Mouse (Mus musculus) yolk sac, embryonic 10.5 days (tissue): ENCODE measurements around the gene Defb33.

Source experiments
- DNase-seq: peaks from one replicate; pipeline ENCODE4 v3.0.0-alpha.2; 2017; ENCODE audit warnings: low spot score

Gene Defb33

GRCm38 (mm10) chr8:20892369-20892768 lies at the start of gene Defb33:
TSS of gene Defb33 (plus strand) at chr8:20892669.
- no peak for DNase-seq

GRCm38 (mm10) chr8:20874608-20875007 lies 17.9 kb upstream of the Defb33 start:
- DNase-seq: no peak

GRCm38 (mm10) chr8:20902527-20902926 lies 10.1 kb downstream of the Defb33 start, which contains the start of gene Gm15056:
TSS of gene Gm15056 (minus strand) at chr8:20902627.
- no peak for DNase-seq

GRCm38 (mm10) chr8:20907119-20907518 lies 14.7 kb downstream of the Defb33 start:
- no peak for DNase-seq

- no peak for DNase-seq
These were observed 15.8 kb downstream of the Defb33 start for GRCm38 (mm10) chr8:20908256-20908655.

GRCm38 (mm10) chr8:20912288-20912687 lies 19.8 kb downstream of the Defb33 start:
- no peak for DNase-seq

- DNase-seq: no peak
These were observed 29.5 kb downstream of the Defb33 start, which contains the start of gene Gm6040 for GRCm38 (mm10) chr8:20921971-20922370. TSS of gene Gm6040 (minus strand) at chr8:20922071.

GRCm38 (mm10) chr8:20944610-20945009 lies 52.1 kb downstream of the Defb33 start, which contains the start of gene AY761185:
TSS of gene AY761185 (minus strand) at chr8:20944710.
- DNase-seq: no peak
